Mouse (Mus musculus): ENCODE measurements around the gene Gpr142.

- TF ChIP-seq MAFK (IDR thresholded peaks at IDR 0.05; ENCODE audit: insufficient read depth, low read depth, low read length) (no peak), CHD2 (IDR thresholded peaks at IDR 0.05; ENCODE audit: low read depth, low read length) (no peak), HCFC1 (IDR thresholded peaks at IDR 0.05; ENCODE audit: borderline replicate concordance, insufficient read depth, low read length) (no peak)
Measured at GRCm38 (mm10) chr11:114816934-114817333, 18.2 kb downstream of the Gpr142 start.

Data from ES-E14 (cell line).